Mouse (Mus musculus): Measurements from ENCODE around the gene H2-Q10.

The H2-Q10 gene

DNA sequence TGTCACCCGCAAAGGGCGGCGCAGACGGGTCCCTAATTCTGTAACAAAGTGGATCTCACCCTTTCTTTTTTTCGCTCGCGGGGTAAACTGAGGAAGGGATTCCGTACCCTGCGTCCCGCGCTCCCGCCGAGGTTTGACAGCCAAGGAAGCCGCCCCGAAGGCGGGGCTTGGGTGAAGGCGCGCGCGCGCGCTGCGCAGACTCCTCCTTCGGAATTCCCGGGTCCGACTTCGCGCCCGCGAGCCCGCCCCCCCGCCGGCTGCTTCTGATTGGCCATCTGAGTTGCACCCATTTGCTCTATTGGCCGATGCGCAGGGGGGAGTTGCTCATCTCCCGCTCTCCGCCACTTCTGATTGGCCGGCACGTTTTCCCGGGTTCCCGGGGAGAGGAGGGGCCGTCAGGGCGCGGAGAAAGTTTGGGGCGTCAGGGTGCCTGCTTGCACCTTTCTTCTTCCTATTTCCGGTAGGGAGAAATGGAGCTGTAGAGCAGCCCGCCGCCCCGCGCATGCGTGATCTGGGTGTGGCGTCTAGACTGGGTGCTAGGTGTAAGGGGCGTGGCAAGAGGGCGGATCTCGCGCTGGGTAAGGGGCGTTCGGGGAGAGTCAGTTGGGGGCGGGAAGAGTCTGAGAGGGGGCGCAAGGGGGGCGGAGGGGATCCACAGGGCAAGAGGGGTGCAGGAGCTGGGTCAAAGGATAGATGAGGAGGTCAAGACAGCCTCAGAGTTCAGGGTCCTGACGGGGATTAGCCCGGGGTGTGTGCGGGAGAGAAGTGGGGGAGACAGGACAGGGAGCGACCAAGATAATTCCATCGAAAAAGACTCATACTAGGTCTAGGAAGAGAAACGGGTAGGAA, 47.0 kb downstream of the H2-Q10 start, which contains the start of the genes Tcf19 and Cchcr1:
Gene Tcf19, minus strand, starts transcription at position 173 of the 849 bp plus-strand sequence.
Gene Cchcr1, plus strand, starts transcription at position 449 of the 849 bp plus-strand sequence.
- DNase-seq: peak; percentile 95 to 99

DNA sequence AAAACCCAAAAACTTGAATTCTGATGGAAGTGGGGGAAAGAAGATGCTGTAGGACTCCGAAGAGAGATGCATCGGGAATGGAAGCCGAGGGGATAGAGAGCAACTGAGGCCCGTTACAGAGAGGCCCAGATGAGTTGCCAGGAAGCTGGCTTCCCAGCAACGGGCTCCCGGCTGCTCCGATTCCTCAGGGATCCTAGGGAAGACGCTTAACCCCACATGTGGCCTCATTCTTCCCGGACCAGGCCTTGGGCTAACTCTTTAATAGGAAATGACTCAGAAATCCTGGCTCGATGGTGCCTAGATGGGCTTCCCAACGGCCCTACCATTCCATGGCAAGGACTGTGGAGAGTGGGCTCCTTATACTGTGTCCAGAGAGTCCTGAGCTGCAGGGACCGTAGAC, 47.6 kb downstream of the H2-Q10 start:
- no peak for DNase-seq

Data from cerebellum, postnatal 25 days (tissue).